Mouse (Mus musculus): ENCODE measurements around the gene Sema4c. TPM values are rescaled to one million over a fixed set of nuclear protein-coding genes. Genes with fewer than 3 reads are reported as not detected.

The Sema4c gene
- polyA plus RNA-seq, 1 experiment = 1.3 TPM

- Histone ChIP-seq H3K4me1 (peaks cover 46% of the 10 kb centered on the region), H3K27me3 (replicated peaks) (peaks cover 86% of the 10 kb centered on the region), H3K36me3 (replicated peaks; ENCODE audit: low read length) (no peaks in the 10 kb centered on the region), H3K4me3 (replicated peaks) (no peak overlapping the region), H3K9me3 (no peaks in the 10 kb centered on the region)
- TF ChIP-seq GATA1 (IDR thresholded peaks at IDR 0.05; ENCODE audit: borderline replicate concordance, low read length) = no peak
These were observed 12.2 kb upstream of the Sema4c start for GRCm38 (mm10) chr1:36570320-36570719.

DNA sequence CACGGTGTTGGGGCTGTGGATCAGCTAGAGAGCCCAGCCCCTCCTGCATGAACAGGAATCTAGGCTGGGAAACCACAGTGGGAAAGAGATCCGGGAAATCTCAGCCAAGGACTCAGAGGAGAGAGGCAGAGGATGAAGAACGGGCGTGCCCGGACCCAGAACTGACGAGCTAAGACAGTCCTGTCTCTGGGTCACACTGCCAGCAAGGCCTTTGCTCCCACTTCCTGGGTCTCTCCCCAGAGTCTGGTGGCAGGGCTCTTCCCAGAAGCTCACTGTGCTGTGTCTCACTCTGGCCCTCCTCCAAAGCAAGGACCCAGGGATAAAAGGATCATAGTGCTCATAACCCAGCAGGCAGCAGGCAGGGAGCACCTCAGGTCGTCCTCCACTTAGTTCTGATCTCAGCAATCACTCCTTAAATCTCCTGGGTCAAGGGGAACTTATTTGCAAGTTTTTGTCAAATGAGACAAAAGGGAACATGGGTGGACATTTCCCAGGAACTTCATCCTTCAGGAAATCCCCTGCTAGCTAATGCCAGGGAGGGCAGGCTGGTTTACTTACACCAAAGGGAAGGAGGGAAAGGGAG is 11.6 kb upstream of the Sema4c start:
- TF ChIP-seq FLI1 (IDR thresholded peaks at IDR 0.05; ENCODE audit: low read length) = no peak
- no peak for TF ChIP-seq GATA1 (IDR thresholded peaks at IDR 0.05; ENCODE audit: borderline replicate concordance, low read length)
- peaks cover 89% of the 10 kb centered on the region for H3K27me3 ChIP-seq (replicated peaks)

DNA sequence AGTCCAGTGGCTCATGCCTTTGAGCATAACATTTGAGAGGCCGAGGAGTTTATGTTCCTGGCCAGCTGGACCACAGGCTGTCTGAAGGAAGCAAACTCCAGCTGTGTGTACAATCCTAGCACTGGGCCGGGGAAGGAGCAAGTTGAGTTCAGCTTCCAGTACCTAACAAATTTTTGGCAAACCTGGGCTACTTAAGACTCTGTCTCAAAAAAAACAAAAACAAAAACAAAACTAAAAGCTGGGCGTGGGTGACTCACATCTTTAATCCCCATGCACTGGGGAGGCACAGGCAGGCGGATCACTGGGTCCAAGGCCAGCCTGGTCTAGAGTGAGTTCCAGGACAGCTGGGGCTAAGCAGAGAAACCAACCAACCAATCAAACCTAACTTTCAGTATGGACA is 10.6 kb upstream of the Sema4c start:
- no peaks in the 10 kb centered on the region for H3K36me3 ChIP-seq (replicated peaks; ENCODE audit: low read length)
- H3K9me3 ChIP-seq = no peaks in the 10 kb centered on the region
- H3K4me1 ChIP-seq = peaks cover 57% of the 10 kb centered on the region
- H3K4me3 ChIP-seq (replicated peaks) = no peak overlapping the region
- no peak for TF ChIP-seq FLI1 (IDR thresholded peaks at IDR 0.05; ENCODE audit: low read length)
- TF ChIP-seq GATA1 (IDR thresholded peaks at IDR 0.05; ENCODE audit: borderline replicate concordance, low read length) = no peak
- H3K27me3 ChIP-seq (replicated peaks) = peaks cover 92% of the 10 kb centered on the region

More for the DNA sequence above, 11.6 kb upstream of the Sema4c start:
- Histone ChIP-seq H3K36me3 (replicated peaks; ENCODE audit: low read length) (no peaks in the 10 kb centered on the region), H3K4me1 (peaks cover 47% of the 10 kb centered on the region), H3K4me3 (replicated peaks) (no peak overlapping the region), H3K9me3 (no peaks in the 10 kb centered on the region)

- no peak for TF ChIP-seq GATA1 (IDR thresholded peaks at IDR 0.05; ENCODE audit: borderline replicate concordance, low read length)
- TF ChIP-seq FLI1 (IDR thresholded peaks at IDR 0.05; ENCODE audit: low read length) = no peak
- Histone ChIP-seq H3K4me1 (peaks cover 62% of the 10 kb centered on the region), H3K36me3 (replicated peaks; ENCODE audit: low read length) (no peaks in the 10 kb centered on the region), H3K9me3 (no peaks in the 10 kb centered on the region), H3K27me3 (replicated peaks) (peaks cover 92% of the 10 kb centered on the region), H3K4me3 (replicated peaks) (no peak overlapping the region)
These were observed 9.9 kb upstream of the Sema4c start for GRCm38 (mm10) chr1:36567818-36568603.

DNA sequence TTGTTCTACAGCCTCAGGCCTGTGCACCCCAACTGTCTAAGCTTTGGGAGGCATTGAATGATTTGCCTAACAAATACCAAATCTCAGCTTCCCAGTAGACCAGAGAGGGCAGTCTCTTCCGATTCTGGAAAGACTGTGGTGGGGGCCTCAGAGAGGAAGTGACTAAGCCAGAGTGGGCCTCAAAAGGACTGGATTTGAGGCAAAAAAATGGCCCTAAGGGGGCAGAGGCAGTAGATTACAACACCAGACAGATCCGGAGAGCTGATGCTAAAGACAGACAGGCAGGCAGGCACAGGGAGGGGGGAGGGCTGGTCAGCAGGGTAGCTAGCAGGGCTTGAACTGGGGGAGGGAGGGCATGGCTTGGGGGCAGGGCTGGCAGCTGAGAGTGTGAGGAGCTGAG is 8.3 kb upstream of the Sema4c start:
- Histone ChIP-seq H3K4me1 (peaks cover 61% of the 10 kb centered on the region), H3K27me3 (replicated peaks) (peaks cover 96% of the 10 kb centered on the region)

DNA sequence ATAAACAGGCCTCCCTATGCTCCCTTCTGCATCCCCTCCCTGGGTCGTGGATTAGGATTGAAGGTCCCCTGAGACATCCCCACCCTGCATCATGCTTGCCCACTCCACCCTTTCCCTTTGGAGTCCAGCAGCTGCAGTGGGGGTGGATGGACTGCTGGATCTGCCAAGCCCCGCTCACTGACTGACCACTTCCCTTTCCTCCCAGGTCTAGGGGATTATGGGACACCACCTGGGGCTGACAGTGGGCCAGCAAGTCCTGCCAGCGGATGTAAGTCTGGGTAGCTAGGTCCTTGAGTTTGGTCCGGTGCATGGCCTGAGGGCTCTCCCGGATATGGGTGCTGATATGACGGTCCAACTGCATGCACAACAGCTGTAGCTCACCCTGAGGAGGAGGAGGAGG is 6.0 kb upstream of the Sema4c start:
- Histone ChIP-seq H3K4me1 (peaks cover 59% of the 10 kb centered on the region), H3K9me3 (no peaks in the 10 kb centered on the region), H3K36me3 (replicated peaks; ENCODE audit: low read length) (no peaks in the 10 kb centered on the region), H3K4me3 (replicated peaks) (no peak overlapping the region), H3K27me3 (replicated peaks) (peaks cover 96% of the 10 kb centered on the region)
- TF ChIP-seq FLI1 (IDR thresholded peaks at IDR 0.05; ENCODE audit: low read length) (no peak), GATA1 (IDR thresholded peaks at IDR 0.05; ENCODE audit: borderline replicate concordance, low read length) (no peak)

More for the DNA sequence above, 8.3 kb upstream of the Sema4c start:
- no peak for TF ChIP-seq GATA1 (IDR thresholded peaks at IDR 0.05; ENCODE audit: borderline replicate concordance, low read length)
- no peak for TF ChIP-seq FLI1 (IDR thresholded peaks at IDR 0.05; ENCODE audit: low read length)
- Histone ChIP-seq H3K36me3 (replicated peaks; ENCODE audit: low read length) (no peaks in the 10 kb centered on the region), H3K4me3 (replicated peaks) (no peak overlapping the region), H3K9me3 (no peaks in the 10 kb centered on the region)

- H3K36me3 ChIP-seq (replicated peaks; ENCODE audit: low read length) = no peaks in the 10 kb centered on the region
- no peak for TF ChIP-seq GATA1 (IDR thresholded peaks at IDR 0.05; ENCODE audit: borderline replicate concordance, low read length)
- no peak for TF ChIP-seq FLI1 (IDR thresholded peaks at IDR 0.05; ENCODE audit: low read length)
- H3K4me3 ChIP-seq (replicated peaks) = no peak overlapping the region
- peaks cover 59% of the 10 kb centered on the region for H3K4me1 ChIP-seq
- peaks cover 97% of the 10 kb centered on the region for H3K27me3 ChIP-seq (replicated peaks)
- no peaks in the 10 kb centered on the region for H3K9me3 ChIP-seq
These were observed 5.5 kb upstream of the Sema4c start for GRCm38 (mm10) chr1:36563632-36564031.

GRCm38 (mm10) chr1:36563197-36563596 is 5.0 kb upstream of the Sema4c start:
- no peak overlapping the region for H3K4me3 ChIP-seq (replicated peaks)
- H3K27me3 ChIP-seq (replicated peaks) = peaks cover 97% of the 10 kb centered on the region
- H3K4me1 ChIP-seq = peaks cover 64% of the 10 kb centered on the region

DNA sequence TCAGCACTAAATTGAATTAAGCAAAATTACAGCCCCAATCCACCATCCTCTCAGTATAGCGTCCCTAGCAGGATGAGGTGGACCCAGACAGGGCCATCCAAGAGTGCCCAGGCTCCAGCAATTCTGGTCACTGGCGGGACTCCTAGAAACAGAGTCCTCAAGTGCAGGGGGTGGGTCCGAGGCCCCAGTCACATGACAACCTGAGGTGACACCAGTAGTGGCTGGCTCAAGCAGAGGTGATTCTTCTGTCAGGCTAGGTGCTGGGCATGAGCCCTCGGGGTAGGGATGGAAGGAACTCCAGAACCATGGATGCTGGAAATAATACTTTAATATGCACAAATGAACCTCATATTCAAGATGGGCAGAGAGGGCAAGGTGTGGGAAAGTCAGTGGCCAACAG is 4.2 kb upstream of the Sema4c start:
- peaks cover 72% of the 10 kb centered on the region for H3K4me1 ChIP-seq
- no peaks in the 10 kb centered on the region for H3K9me3 ChIP-seq
- peaks cover 99% of the 10 kb centered on the region for H3K27me3 ChIP-seq (replicated peaks)
- H3K4me3 ChIP-seq (replicated peaks) = no peak overlapping the region
- TF ChIP-seq FLI1 (IDR thresholded peaks at IDR 0.05; ENCODE audit: low read length) = no peak
- TF ChIP-seq GATA1 (IDR thresholded peaks at IDR 0.05; ENCODE audit: borderline replicate concordance, low read length) = no peak
- no peaks in the 10 kb centered on the region for H3K36me3 ChIP-seq (replicated peaks; ENCODE audit: low read length)

More at GRCm38 (mm10) chr1:36563197-36563596, 5.0 kb upstream of the Sema4c start:
- TF ChIP-seq FLI1 (IDR thresholded peaks at IDR 0.05; ENCODE audit: low read length) = no peak
- no peak for TF ChIP-seq GATA1 (IDR thresholded peaks at IDR 0.05; ENCODE audit: borderline replicate concordance, low read length)
- no peaks in the 10 kb centered on the region for H3K9me3 ChIP-seq
- H3K36me3 ChIP-seq (replicated peaks; ENCODE audit: low read length) = no peaks in the 10 kb centered on the region

DNA sequence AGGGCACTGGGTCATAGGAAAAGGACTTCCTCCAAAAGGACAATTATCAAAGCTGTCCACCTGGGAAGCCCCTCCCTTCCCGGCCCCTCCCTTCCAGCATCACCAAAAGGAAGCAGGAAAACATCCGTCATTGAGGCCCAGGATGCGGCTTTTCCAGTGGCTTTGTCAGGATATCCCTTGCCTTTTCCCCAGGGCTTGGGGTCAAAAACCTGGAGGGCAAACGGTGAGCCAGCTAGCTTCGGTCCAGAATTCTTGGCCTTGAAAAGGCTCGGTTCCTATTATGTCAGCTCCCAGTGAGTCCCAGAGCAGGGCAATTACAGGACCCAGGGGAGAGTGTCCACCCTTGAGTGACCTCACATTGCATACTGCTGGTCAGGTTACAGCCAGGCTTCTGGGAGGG is 2.8 kb upstream of the Sema4c start:
- Histone ChIP-seq H3K36me3 (replicated peaks; ENCODE audit: low read length) (no peaks in the 10 kb centered on the region), H3K4me3 (replicated peaks) (no peak overlapping the region), H3K27me3 (replicated peaks) (peaks cover 99% of the 10 kb centered on the region), H3K4me1 (peaks cover 81% of the 10 kb centered on the region), H3K9me3 (no peaks in the 10 kb centered on the region)
- no peak for TF ChIP-seq GATA1 (IDR thresholded peaks at IDR 0.05; ENCODE audit: borderline replicate concordance, low read length)
